Mouse (Mus musculus) embryonic fibroblast, embryonic 13.5 days (primary cell): Measurements from ENCODE around the gene Sept9.

ENCODE experiments used
- CTCF ChIP-seq: IDR thresholded peaks from 2 replicates; pipeline ENCODE4 v1.5.1; 2011; ENCODE audit warnings: mild to moderate bottlenecking, control low read depth, low read length, moderate library complexity, borderline replicate concordance; ENCODE audit not compliant: insufficient read depth
- POLR2A ChIP-seq: IDR thresholded peaks from 2 replicates; pipeline ENCODE4 v1.6.1; 2011; ENCODE audit warnings: low read depth, mild to moderate bottlenecking, control low read depth, low read length, moderate library complexity

DNA sequence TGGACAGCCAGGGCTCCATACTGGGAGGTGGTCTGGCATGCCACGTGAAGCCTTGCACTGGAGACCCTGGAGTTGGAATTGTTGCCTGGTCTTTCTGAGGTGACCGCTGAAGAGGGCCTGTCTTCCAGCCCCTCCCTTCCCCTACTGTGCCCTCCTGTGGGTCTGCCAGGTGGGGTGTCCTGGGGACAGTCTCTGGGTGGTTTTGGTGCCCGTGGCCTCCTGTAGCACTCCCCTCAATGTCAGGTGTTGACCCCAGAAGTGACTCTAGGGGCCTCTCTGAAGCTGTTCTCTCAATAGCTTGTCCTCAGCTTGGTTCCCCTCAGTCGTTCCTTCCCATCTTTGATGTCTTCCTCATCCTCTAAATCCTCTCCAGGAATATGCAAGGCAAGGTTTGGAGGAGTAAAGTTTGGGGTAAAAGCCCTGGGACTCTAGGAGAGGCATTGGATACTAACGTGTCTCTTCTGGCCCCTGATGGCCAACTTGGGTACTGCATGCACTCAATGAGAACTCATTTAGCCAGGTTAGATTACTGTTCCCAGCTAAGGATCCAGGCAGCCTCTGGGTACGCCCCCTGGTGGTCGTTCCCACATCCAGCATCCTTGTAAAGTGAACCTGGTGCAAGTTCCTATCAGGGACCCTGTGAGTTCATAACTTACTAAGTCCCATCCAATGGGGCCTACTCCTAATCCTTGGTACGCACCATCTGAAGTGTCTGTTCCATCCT, 158.6 kb downstream of the Sept9 start:
- peak; percentile 86 for TF ChIP-seq CTCF
- TF ChIP-seq POLR2A, result no peak
